Mouse (Mus musculus): ENCODE measurements around the gene Adam1b.

DNA sequence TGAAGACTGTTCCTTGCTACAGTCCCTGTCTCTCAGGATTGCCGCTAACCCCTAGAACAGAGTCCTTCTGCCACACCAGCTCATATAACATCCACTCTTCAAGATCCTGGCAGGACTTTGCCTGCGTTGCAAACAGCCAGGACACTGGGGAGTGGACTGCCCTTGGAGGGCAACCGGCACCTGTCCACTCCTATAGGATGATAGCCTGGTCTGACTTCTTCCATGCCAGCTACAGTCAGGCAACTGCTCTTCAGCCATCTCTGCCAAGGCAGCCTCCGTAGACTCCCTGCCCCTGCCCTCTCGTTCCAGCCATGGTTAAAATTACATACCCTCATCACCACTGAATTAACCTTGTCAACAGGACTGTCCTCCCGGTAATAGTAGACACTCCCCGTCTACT, 46.0 kb upstream of the Adam1b start:
- TF ChIP-seq CTCF (IDR thresholded peaks at IDR 0.05; ENCODE audit: borderline replicate concordance, control insufficient read depth, extremely low read depth, insufficient read depth, low read length, poor library complexity) (no peak), POLR2A (IDR thresholded peaks at IDR 0.05; ENCODE audit: control insufficient read depth, extremely low read depth, insufficient read depth, low read length, poor library complexity) (no peak)
